Mouse (Mus musculus) CH12.LX (cell line): ENCODE measurements around the gene Pde1c. TPM values are rescaled to one million over a fixed set of nuclear protein-coding genes. Genes with fewer than 3 reads are reported as not detected.

Experiments used
- DNase-seq: peaks from one replicate; pipeline ENCODE4 v3.0.0-alpha.2; 2013; ENCODE audit errors: extremely low read depth
- H3K27ac ChIP-seq: 2 replicates; pipeline ENCODE4 v1.5.1; 2012; ENCODE audit warnings: low read depth, mild to moderate bottlenecking, control low read depth, moderate library complexity; ENCODE audit not compliant: insufficient read depth
- H3K27me3 ChIP-seq: replicated peaks from 2 replicates; pipeline ENCODE3; 2012; ENCODE audit warnings: inconsistent platforms
- H3K36me3 ChIP-seq, 2 experiments: replicated peaks in 1 of 2; 2 replicates each; pipeline versions ENCODE3 to v1.6.1; 2012; ENCODE audit warnings: inconsistent platforms in 1 of 2, low read length in 1 of 2, mild to moderate bottlenecking in 1 of 2, mixed read lengths in 1 of 2, moderate library complexity in 1 of 2; ENCODE audit not compliant: control insufficient read depth in 1 of 2, insufficient read depth in 1 of 2
- H3K4me1 ChIP-seq, 2 experiments: 2 replicates each; pipeline ENCODE4 v1.6.1; 2012; ENCODE audit warnings: inconsistent platforms in 1 of 2, moderate library complexity in 1 of 2; ENCODE audit not compliant: insufficient read depth in 2 of 2, control insufficient read depth in 1 of 2
- H3K4me2 ChIP-seq: 2 replicates; pipeline ENCODE4 v1.6.1; 2012; ENCODE audit warnings: low read depth, mild to moderate bottlenecking, control low read depth; ENCODE audit not compliant: poor library complexity, insufficient read depth, severe bottlenecking
- H3K4me3 ChIP-seq, 3 experiments: fragments of 150-350 bp in 1 of 3; sonication (generic) in 1 of 3; replicated peaks in 1 of 3; 2 replicates each; pipeline versions ENCODE3 to v1.5.1; 2011 to 2012; ENCODE audit warnings: low read depth in 2 of 3, low read length in 2 of 3, mild to moderate bottlenecking in 2 of 3, moderate library complexity in 2 of 3, control low read depth in 1 of 3, improper control_type of control experiment in 1 of 3, inconsistent platforms in 1 of 3, mixed read lengths in 1 of 3; ENCODE audit not compliant: poor library complexity in 1 of 3
- H3K79me2 ChIP-seq: replicated peaks from 2 replicates; pipeline ENCODE4 v1.6.1; 2012; ENCODE audit warnings: mild to moderate bottlenecking, moderate library complexity; ENCODE audit not compliant: control insufficient read depth, poor library complexity, insufficient read depth, severe bottlenecking; ENCODE audit errors: extremely low read depth
- H3K9ac ChIP-seq: 2 replicates; pipeline ENCODE4 v1.6.1; 2012; ENCODE audit warnings: low read depth, mild to moderate bottlenecking, control low read depth, moderate library complexity; ENCODE audit not compliant: insufficient read depth
- H3K9me3 ChIP-seq: replicated peaks from 2 replicates; pipeline ENCODE3; 2012; ENCODE audit warnings: low read length, inconsistent platforms, mixed read lengths
- BHLHE40 ChIP-seq: IDR thresholded peaks from 2 replicates; pipeline ENCODE4 v1.6.1; 2011; ENCODE audit warnings: mild to moderate bottlenecking, low read depth, low read length, improper control_type of control experiment
- CHD1 ChIP-seq: IDR thresholded peaks from 2 replicates; pipeline ENCODE4 v1.6.1; 2012; ENCODE audit warnings: low read depth, low read length, improper control_type of control experiment, inconsistent platforms
- CTCF ChIP-seq, 2 experiments: IDR thresholded peaks in 1 of 2; conservative IDR thresholded peaks in 1 of 2; 2 replicates each; pipeline ENCODE4 v1.5.1; 2011 to 2012; ENCODE audit warnings: low read depth in 2 of 2, low read length in 2 of 2, improper control_type of control experiment in 1 of 2, inconsistent platforms in 1 of 2, mild to moderate bottlenecking in 1 of 2, moderate library complexity in 1 of 2
- E2F4 ChIP-seq: IDR thresholded peaks from 2 replicates; pipeline ENCODE4 v1.6.1; 2011; ENCODE audit warnings: low read depth, low read length, improper control_type of control experiment; ENCODE audit not compliant: insufficient replicate concordance
- IRF4 ChIP-seq: IDR thresholded peaks from 2 replicates; pipeline ENCODE4 v1.6.1; 2014; ENCODE audit warnings: low read depth, mild to moderate bottlenecking, inconsistent platforms, low read length, improper control_type of control experiment
- JUN ChIP-seq: IDR thresholded peaks from 2 replicates; pipeline ENCODE4 v1.6.1; 2011; ENCODE audit warnings: low read depth, mild to moderate bottlenecking, low read length, improper control_type of control experiment, moderate library complexity; ENCODE audit not compliant: insufficient read depth
- KAT2A ChIP-seq: IDR thresholded peaks from 2 replicates; pipeline ENCODE4 v1.6.1; 2012; ENCODE audit warnings: low read length, improper control_type of control experiment, inconsistent platforms; ENCODE audit not compliant: insufficient replicate concordance
- MAFK ChIP-seq: IDR thresholded peaks from 2 replicates; pipeline ENCODE4 v1.6.1; 2011; ENCODE audit warnings: low read length, improper control_type of control experiment; ENCODE audit not compliant: insufficient replicate concordance
- MAZ ChIP-seq: IDR thresholded peaks from 2 replicates; pipeline ENCODE4 v1.6.1; 2012; ENCODE audit warnings: low read depth, mild to moderate bottlenecking, inconsistent platforms, low read length, improper control_type of control experiment, moderate library complexity
- POLR2A ChIP-seq: IDR thresholded peaks from 2 replicates; pipeline ENCODE4 v1.6.1; 2011; ENCODE audit warnings: low read depth, mild to moderate bottlenecking, improper control_type of control experiment, low read length
- SIN3A ChIP-seq: IDR thresholded peaks from 2 replicates; pipeline ENCODE4 v1.6.1; 2012; ENCODE audit warnings: low read length, improper control_type of control experiment, inconsistent platforms
- USF1 ChIP-seq: IDR thresholded peaks from 2 replicates; pipeline ENCODE4 v1.6.1; 2014; ENCODE audit warnings: low read depth, mild to moderate bottlenecking, inconsistent platforms, low read length, improper control_type of control experiment
- USF2 ChIP-seq: conservative IDR thresholded peaks from 2 replicates; pipeline ENCODE4 v1.6.1; 2011; ENCODE audit warnings: low read depth, low read length, improper control_type of control experiment
- dilution Hi-C: fragments of 300-500 bp; cut with MboI; formaldehyde crosslinking; loops from 2 replicates; pipeline ENCODE4 v1.14.3; 2020; ENCODE audit warnings: low sequenced_read_pairs; ENCODE audit not compliant: extremely low pct_unique_long_range_greater_than_20kb, extremely low pct_ligation_motif_present
- in situ Hi-C: fragments of 300-500 bp; cut with MboI; formaldehyde crosslinking; loops from 3 replicates; pipeline ENCODE4 v1.14.3; 2019; ENCODE audit warnings: low sequenced_read_pairs, low pct_ligation_motif_present, low pct_unique_long_range_greater_than_20kb, mixed read lengths
- polyA plus RNA-seq: library from polyadenylated mRNA; unstranded; fragments of >175 nt; gene quantifications from 2 replicates; pipeline ENCODE4 v1.2.1, GENCODE M21; 2012; ENCODE audit warnings: low read depth; ENCODE audit not compliant: insufficient read length
- total RNA-seq, 2 experiments: library from RNA; depleted of rRNA; stranded (reverse); fragments of 300-350 nt in 1 of 2; fragments of >200 nt in 1 of 2; gene quantifications; 2 replicates each; pipeline ENCODE4 v1.2.3; 2012 to 2014

Pde1c gene
- total and polyA plus RNA-seq, 3 experiments = 2.3 to 3.8 (median 2.4) TPM

- peaks cover 2% of the 10 kb centered on the region for H3K9me3 ChIP-seq
- dilution Hi-C loops = no loop called here
- H3K27ac ChIP-seq = no peak overlapping the region
- H3K4me1 ChIP-seq = peaks cover 3 to 45% of the 10 kb centered on the region in 2 experiments
- TF ChIP-seq JUN = no peak
- TF ChIP-seq E2F4 = no peak
- no peak for TF ChIP-seq USF1
- no peak for TF ChIP-seq MAFK
- TF ChIP-seq MAZ = no peak
- TF ChIP-seq SIN3A = no peak
- no peak for TF ChIP-seq KAT2A
- TF ChIP-seq IRF4 = no peak
- no peak for TF ChIP-seq USF2
- TF ChIP-seq BHLHE40 = no peak
- no peak for TF ChIP-seq CHD1
- no peak for TF ChIP-seq POLR2A
- in situ Hi-C loops = loop anchor here (25.0 kb wide), 1 partner anchor 350 kb away; the partner anchor contains the start of genes Avl9 and Lsm5
- H3K4me3 ChIP-seq = no peak overlapping the region
- no peak overlapping the region for H3K4me2 ChIP-seq
- peaks cover 0 to 4% of the 10 kb centered on the region in 2 experiments for H3K36me3 ChIP-seq
- H3K79me2 ChIP-seq = no peaks in the 10 kb centered on the region
- no peak overlapping the region for H3K9ac ChIP-seq
- H3K27me3 ChIP-seq = no peaks in the 10 kb centered on the region
- no peak for DNase-seq
These were observed 206.3 kb downstream of the Pde1c start for GRCm38 (mm10) chr6:56362650-56363049.

- H3K9ac ChIP-seq = no peak overlapping the region
- H3K4me1 ChIP-seq = peaks cover 0 to 40% of the 10 kb centered on the region in 2 experiments; a peak in 2 of 4 replicates
- no peaks in the 10 kb centered on the region for H3K79me2 ChIP-seq
- DNase-seq = no peak
- peaks cover 2% of the 10 kb centered on the region for H3K9me3 ChIP-seq
- H3K4me3 ChIP-seq = no peak overlapping the region
- peak in 1 of 2 experiments; percentile 27; a peak in 2 of 4 replicates for TF ChIP-seq CTCF (conservative IDR thresholded peaks at IDR 0.05 in 1 of 2, IDR thresholded peaks at IDR 0.05 in 1 of 2; ENCODE audit: low read depth in 2 of 2, low read length in 2 of 2)
- no peak for TF ChIP-seq MAFK
- no peak overlapping the region for H3K4me2 ChIP-seq
- in situ Hi-C loops = loop anchor here (25.0 kb wide), 1 partner anchor 350 kb away; the partner anchor contains the start of genes Avl9 and Lsm5
- peaks cover 0 to 4% of the 10 kb centered on the region in 2 experiments for H3K36me3 ChIP-seq
- dilution Hi-C loops = no loop called here
- no peaks in the 10 kb centered on the region for H3K27me3 ChIP-seq
- no peak overlapping the region for H3K27ac ChIP-seq
These were observed 206.8 kb downstream of the Pde1c start for GRCm38 (mm10) chr6:56362128-56362545.
